In the genomic region with DNA sequence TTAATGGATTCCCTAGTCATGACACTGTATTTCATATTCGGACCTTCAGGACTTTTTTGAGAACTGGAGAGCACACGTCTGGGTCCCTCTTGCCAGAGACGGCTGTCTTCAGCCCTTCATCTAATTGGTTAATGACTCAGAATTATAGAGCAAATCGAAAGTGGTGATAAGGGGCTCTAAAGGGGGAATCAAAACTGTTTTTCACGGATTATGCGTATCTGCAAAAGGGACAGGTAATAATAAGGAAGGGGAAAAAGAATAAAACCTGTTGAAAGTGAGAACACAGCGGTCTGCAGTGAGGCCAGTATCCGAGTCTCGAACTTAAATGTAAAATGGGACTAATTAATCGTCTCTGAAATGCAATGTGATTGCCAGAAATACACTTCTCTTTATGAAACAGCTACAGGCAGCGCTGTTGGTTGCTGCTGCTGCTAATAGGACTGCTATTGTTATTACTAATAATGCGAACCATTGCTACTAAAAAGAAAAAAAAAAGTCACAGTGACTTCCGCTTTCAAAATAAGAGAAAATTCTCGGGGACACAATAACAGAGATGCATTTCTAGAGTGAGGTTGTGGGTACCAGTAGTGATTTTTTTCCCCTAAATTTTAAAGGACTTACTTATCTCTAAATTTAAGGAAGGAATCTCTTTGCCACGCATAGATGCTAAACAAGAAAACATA, we compare ENCODE assay signal across 9 mouse cellular contexts. TPM values are rescaled to one million over a fixed set of nuclear protein-coding genes. Genes with fewer than 3 reads are reported as not detected.
A peak's percentile ranks its signal among the peaks of the same experiment; 100 is the strongest.
DNase-seq lines count a peak whose midpoint lies in the region; ATAC-seq and TF ChIP-seq lines count a peak whose summit lies in the region.
"Had no signal": no experiment of that assay in that cellular context is flagged by ENCODE, and none has a peak within 500 bp of the region (broad histone marks: within the 10 kb centered on the region; RNA-seq: fewer than 3 reads in every experiment).

No protein-coding gene starts in this region.

- ATAC-seq in heart, embryonic 11.5 days (replicated peaks; ENCODE audit: insufficient number of reproducible peaks, low FRiP score, low TSS enrichment), result no peak
- ATAC-seq in hematopoietic stem cell, adult 5-6 weeks (replicated peaks in 1 of 2; ENCODE audit: insufficient read depth in 1 of 2, low FRiP score in 2 of 2, low TSS enrichment in 1 of 2, low read depth in 1 of 2, poor library complexity in 2 of 2, severe bottlenecking in 2 of 2), result peak; percentile 34
- ATAC-seq in megakaryocyte progenitor cell, adult 5-6 weeks (replicated peaks; ENCODE audit: poor library complexity), result peak; percentile 27

- no peaks in the 10 kb centered on the region for H3K79me2 ChIP-seq in MEL (ENCODE audit: control insufficient read depth, insufficient read depth, low read length, poor library complexity)

- H3K4me3 ChIP-seq in heart, embryonic 11.5 days (ENCODE audit: low read depth, low read length), result peak overlapping the region; percentile 80
- H3K4me3 ChIP-seq in MEL (ENCODE audit: control insufficient read depth in 1 of 2, insufficient read depth in 1 of 2, low read depth in 2 of 2, low read length in 2 of 2), result peak overlapping the region; percentile 65 to 85

- H3K36me3 ChIP-seq in heart, embryonic 11.5 days (ENCODE audit: control insufficient read depth, insufficient read depth, low read length), result no peaks in the 10 kb centered on the region
- peaks cover 0 to 2% of the 10 kb centered on the region in 2 experiments; a peak in 1 of 4 replicates for H3K36me3 ChIP-seq in MEL (ENCODE audit: control insufficient read depth in 1 of 2, insufficient read depth in 2 of 2, low read length in 2 of 2)
- H3K36me3 ChIP-seq: G1E had no signal

- no peak for TF ChIP-seq POLR2A in MEL (IDR thresholded peaks at IDR 0.05; ENCODE audit: control insufficient read depth in 1 of 2, insufficient read depth in 1 of 2, low read depth in 1 of 2, low read length in 2 of 2, poor library complexity in 1 of 2)

- H3K9me3 ChIP-seq in heart, embryonic 11.5 days (replicated peaks; ENCODE audit: control insufficient read depth, low read length), result no peaks in the 10 kb centered on the region
- no peaks in the 10 kb centered on the region for H3K9me3 ChIP-seq in MEL (replicated peaks; ENCODE audit: insufficient read depth, low read length)
- H3K9me3 ChIP-seq: G1E had no signal

- no peak for TF ChIP-seq EP300 in MEL (IDR thresholded peaks at IDR 0.05; ENCODE audit: low read depth in 1 of 2, low read length in 2 of 2)

- H3K4me1 ChIP-seq in heart, embryonic 11.5 days (ENCODE audit: control insufficient read depth, insufficient read depth, low read length), result no peaks in the 10 kb centered on the region
- H3K4me1 ChIP-seq in MEL (ENCODE audit: control insufficient read depth in 1 of 2, insufficient read depth in 2 of 2, low read length in 2 of 2), result no peaks in the 10 kb centered on the region

- no peak for TF ChIP-seq CTCF in MEL (IDR thresholded peaks at IDR 0.05 in 2 of 3, conservative IDR thresholded peaks at IDR 0.05 in 1 of 3; ENCODE audit: control insufficient read depth in 1 of 3, insufficient read depth in 1 of 3, low read depth in 2 of 3, low read length in 3 of 3, poor library complexity in 1 of 3, severe bottlenecking in 1 of 3)

- TF ChIP-seq RAD21 in MEL (IDR thresholded peaks at IDR 0.05; ENCODE audit: low read depth, low read length), result no peak

- WGBS in heart, embryonic 11.5 days (ENCODE audit: insufficient replicate concordance), result 21% methylated on average over 15 of the region's 15 CpGs

- no peak overlapping the region for H3K27ac ChIP-seq in heart, embryonic 11.5 days (ENCODE audit: low read depth, low read length)
- no peak overlapping the region for H3K27ac ChIP-seq in MEL (ENCODE audit: control insufficient read depth, low read depth, low read length)

- H3K4me2 ChIP-seq in heart, embryonic 11.5 days, result peak overlapping the region; percentile 86

- no peak for DNase-seq in heart, adult 18-20 months
- peak; percentile 49 for DNase-seq in MEL (ENCODE audit: low read depth, low spot score)
- no peak for DNase-seq in adrenal gland, postnatal 36 days
- DNase-seq in thymus, adult 18-20 months, result no peak
- no peak for DNase-seq in urinary bladder, postnatal 14 days (ENCODE audit: low spot score)

- peak overlapping the region; percentile 58 for H3K9ac ChIP-seq in heart, embryonic 11.5 days (ENCODE audit: low read depth, low read length)
- H3K9ac ChIP-seq in MEL (ENCODE audit: control insufficient read depth, low read depth, low read length, poor library complexity, severe bottlenecking), result peak overlapping the region; percentile 43

- no peaks in the 10 kb centered on the region for H3K27me3 ChIP-seq in heart, embryonic 11.5 days (ENCODE audit: control insufficient read depth, insufficient read depth, low read length)
- peaks cover 0 to 1% of the 10 kb centered on the region in 2 experiments; a peak in 2 of 4 replicates for H3K27me3 ChIP-seq in MEL (ENCODE audit: control insufficient read depth in 1 of 2, insufficient read depth in 2 of 2, low read length in 2 of 2)

TF ChIP-seq in MEL, 35 proteins besides CTCF, POLR2A, EP300 and RAD21:
- TF ChIP-seq ZNF384 (IDR thresholded peaks at IDR 0.05; ENCODE audit: low read depth, low read length) (peak; percentile 91), JUND (IDR thresholded peaks at IDR 0.05; ENCODE audit: low read depth, low read length) (no peak), ZC3H11A (IDR thresholded peaks at IDR 0.05; ENCODE audit: low read depth, low read length) (no peak), MXI1 (IDR thresholded peaks at IDR 0.05; ENCODE audit: low read depth, low read length) (no peak)

RNA-seq across cellular contexts. Expression of a gene that starts 1.0 kb away (rescaled TPM):
- 0.24 and 0.46 TPM in 2 replicates for polyA plus RNA-seq in heart, embryonic 11.5 days (2014; fragmentation: Nextera tagmentation; extraction: Ambion mirVana)
- not detected for total RNA-seq in heart, adult 18-20 months (2021)
- total RNA-seq in MEL (2012; rRNA removed), result not detected in 2 replicates
- polyA plus RNA-seq in MEL (2012; ENCODE audit: insufficient read depth in 1 of 2, insufficient read length in 2 of 2, low read depth in 1 of 2, low replicate concordance in 2 of 2, missing spikeins in 1 of 2), result under 1 TPM in 1 of 2 experiments, not detected in 1; 0.15 TPM
- 1.4 and 2.6 TPM in 2 replicates for total RNA-seq in hematopoietic stem cell, adult 5-6 weeks (2017)
- 0.17 TPM in 1 of 2 replicates, not detected in the other for total RNA-seq in megakaryocyte progenitor cell, adult 5-6 weeks (2015)
- 0.07 and 0.29 TPM in 2 replicates for total RNA-seq in megakaryocyte progenitor cell, adult 5-6 weeks (2017)
- total RNA-seq in adrenal gland, postnatal 36 days (2021), result under 1 TPM; 0.79 to 0.99 TPM
- polyA plus RNA-seq: G1E had no signal

RNA-seq across cellular contexts. Expression of a gene that starts 7.8 kb away (rescaled TPM):
- not detected in 2 replicates for polyA plus RNA-seq in heart, embryonic 11.5 days (2014; fragmentation: Nextera tagmentation; extraction: Ambion mirVana)
- not detected for total RNA-seq in heart, adult 18-20 months (2021)
- total RNA-seq in MEL (2012; rRNA removed), result not detected in 2 replicates
- polyA plus RNA-seq in MEL (2012; ENCODE audit: insufficient read depth in 1 of 2, insufficient read length in 2 of 2, low read depth in 1 of 2, low replicate concordance in 2 of 2, missing spikeins in 1 of 2), result not detected
- not detected in 2 replicates for total RNA-seq in hematopoietic stem cell, adult 5-6 weeks (2017)
- total RNA-seq in megakaryocyte progenitor cell, adult 5-6 weeks (2015), result not detected in 2 replicates
- not detected in 2 replicates for total RNA-seq in megakaryocyte progenitor cell, adult 5-6 weeks (2017)
- not detected for total RNA-seq in adrenal gland, postnatal 36 days (2021)
- total RNA-seq: G1E had no signal
- polyA plus RNA-seq: G1E had no signal
